Mouse (Mus musculus): Measurements from ENCODE around the gene Kcnd3. TPM values are rescaled to one million over a fixed set of nuclear protein-coding genes. Genes with fewer than 3 reads are reported as not detected.

Kcnd3 gene
- under 1 TPM; 0.07 to 0.56 TPM for polyA plus RNA-seq (2017; shearing (Covaris generic))

DNA sequence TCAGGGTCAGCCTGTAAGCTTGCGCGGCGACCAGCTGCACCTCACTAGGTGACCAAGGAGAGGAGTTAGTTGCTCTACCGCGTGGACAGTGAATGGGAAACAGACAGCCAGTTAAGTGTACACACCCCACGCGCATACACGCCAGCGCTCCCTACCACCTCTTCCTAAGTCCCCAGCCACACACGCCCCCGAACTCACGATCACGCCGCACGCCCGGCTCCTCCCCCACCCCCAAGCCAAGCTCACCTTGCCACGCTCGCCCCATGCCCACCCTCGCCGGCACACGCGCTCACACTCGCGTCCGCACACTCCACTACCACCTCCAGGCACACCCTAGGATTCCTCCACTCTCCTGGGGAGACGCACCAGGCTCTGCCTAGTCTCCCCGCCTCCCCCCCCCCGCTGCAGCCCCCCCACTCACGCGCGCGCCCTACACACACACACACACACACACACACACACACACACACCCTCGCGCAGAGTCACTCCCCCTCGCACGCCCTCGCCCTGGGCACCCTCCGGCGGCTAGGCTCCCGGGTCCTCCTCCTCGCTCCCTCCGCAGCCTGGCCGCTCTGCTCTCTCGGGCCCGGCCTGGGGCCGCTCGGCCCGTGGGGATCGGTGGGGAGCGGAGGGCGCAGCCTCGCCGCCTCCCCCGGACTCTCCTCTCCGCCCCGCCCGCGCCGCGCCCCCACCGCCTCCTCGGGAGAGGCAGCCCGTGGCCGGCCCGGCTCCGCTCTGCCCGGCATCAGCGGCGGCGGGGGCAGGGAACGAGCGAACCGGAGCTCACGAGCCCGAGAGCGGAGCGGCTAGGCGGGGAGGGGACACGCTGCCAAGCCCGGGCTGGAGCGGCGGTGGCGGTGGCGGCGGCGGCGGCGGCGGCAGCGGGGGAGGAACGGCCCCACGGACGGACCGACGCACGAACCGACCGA is at the start of gene Kcnd3:
Kcnd3 (plus strand) TSS at position 704 of the 929 bp plus-strand sequence.

DNA sequence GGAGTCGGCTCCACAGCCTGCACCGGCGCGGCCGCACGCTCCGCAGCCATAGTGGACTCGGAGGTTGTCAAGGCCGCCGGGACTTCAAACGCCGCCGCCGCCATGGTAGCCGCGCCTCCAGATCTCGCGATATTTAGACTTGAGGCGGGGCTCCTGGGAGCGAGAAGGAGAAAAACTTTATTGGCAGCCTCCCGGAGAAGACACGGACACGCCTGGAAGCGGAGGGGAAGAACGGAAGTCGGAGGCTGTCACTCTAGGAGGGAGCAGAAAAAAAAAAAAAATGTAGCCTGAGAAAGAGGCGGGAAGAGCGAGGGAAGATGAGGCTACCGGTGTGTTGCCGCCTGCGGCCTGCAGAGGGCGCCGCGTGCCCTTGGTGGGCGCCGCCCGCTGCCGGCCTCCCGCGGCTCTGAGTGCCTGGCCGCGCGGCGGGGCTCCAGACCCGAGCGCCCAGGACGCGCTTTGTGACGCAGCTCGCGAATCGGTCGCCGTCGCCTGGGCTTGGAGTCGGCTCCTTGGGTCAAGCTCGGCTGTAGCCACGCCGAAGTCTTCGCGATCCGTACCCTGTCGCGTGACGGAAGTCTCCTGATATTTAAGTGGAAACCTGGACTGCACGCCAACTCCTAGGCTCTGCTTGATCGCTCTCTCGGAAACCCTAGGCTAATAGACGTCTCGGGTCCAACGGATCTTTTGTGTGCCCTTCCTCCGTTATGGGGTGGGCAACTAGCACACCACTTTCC is 235.4 kb downstream of the Kcnd3 start, which contains the start of gene Ddx20:
Ddx20 (minus strand) TSS at position 251 of the 737 bp plus-strand sequence.

DNA sequence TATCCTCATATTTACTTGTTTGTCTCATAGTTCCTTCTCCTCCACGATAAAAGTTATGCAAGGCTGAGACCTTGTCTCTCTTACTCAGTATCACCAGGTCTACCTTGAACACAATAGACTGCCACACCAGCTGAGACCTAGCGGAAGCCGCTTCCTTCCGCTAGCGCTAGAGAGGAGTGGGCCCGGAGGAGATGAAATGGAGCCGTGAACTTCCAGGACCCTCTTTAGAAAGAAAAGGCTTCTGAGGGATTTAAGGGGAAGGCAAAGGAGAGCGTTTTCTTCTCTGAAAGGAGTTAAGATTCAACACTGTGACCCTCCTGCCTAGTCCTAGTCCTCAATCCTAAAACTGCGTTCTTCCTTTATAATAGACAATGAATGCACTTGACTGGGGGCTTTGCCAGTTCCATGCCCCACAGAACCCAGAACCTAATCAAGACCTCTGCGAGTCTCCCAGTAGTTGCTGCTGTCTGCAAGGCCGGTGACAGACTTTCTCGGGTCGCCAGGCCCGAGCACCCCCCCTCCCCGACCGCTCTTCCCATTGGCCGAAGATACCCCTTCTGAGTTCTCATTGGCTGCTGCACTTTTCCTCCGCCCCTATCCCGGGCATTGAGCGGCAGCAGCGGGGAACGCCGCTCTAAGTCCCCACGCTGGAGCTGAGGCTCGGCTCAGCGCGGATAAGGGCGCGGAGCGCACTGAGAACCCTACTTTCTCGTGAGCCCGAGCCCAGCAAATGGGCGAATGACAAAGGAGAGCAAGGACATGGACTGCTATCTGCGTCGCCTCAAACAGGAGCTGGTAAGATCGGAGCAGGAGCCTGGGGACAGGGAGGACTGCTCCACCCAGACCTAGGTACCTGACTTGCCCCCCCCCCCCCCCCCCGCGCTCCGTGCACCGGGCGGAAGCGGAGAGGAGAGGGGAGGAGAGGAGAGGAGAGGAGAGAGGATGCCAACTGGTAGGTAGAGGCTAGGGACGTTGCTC is 252.2 kb downstream of the Kcnd3 start, which contains the start of gene Inka2:
Inka2 (plus strand) TSS at position 569 of the 978 bp plus-strand sequence.

Other genes starting within 250 kb of the Kcnd3 start
- gene Ddx20, start 235.2 kb downstream of the Kcnd3 start, polyA plus RNA-seq (2017; shearing (Covaris generic)) = 10 to 100 TPM; 35.6 to 37.2 TPM